Comparison of ENCODE assay signal across 23 mouse cellular contexts in the genomic region with DNA sequence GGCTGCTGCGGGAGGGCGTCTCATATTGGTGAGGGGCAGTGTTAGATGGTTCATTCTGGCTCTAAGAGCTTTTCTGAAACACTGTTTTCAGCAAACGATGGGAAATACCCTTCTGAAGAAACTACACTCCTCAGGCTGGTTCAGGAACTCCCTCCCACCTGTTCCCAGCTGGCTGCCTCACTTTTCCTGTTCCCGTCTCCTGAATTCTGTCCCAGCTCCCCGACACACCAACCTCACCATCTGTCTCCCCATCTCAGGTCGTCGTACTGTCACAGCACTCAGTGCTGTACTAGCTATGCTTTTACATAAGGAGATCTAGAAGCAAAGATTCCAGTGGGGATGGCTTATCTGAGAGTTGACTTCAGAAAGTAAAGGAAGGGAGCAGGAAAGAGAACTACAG.
DNase-seq lines count a peak whose midpoint lies in the region; ATAC-seq lines count a peak whose summit lies in the region.
"Had no signal": no experiment of that assay in that cellular context is flagged by ENCODE, and none has a peak within 500 bp of the region (broad histone marks: within the 10 kb centered on the region; RNA-seq: fewer than 3 reads in every experiment).

No protein-coding gene starts in this region.

- ATAC-seq in frontal cortex, adult (ENCODE audit: low TSS enrichment): peak; percentile 98
- ATAC-seq: activated CD4-positive, CD25-positive, alpha-beta regulatory T cell, adult 4 months; forebrain, embryonic 13.5 days; intestine, embryonic 16.5 days; lung, postnatal 0 days had no signal

- DNase-seq in frontal cortex, postnatal 10 days (ENCODE audit: low spot score in 2 of 2): no peak
- DNase-seq in left cerebral cortex, adult 11 months (ENCODE audit: low spot score): peak; percentile 24
- DNase-seq in left cerebral cortex, postnatal 10 days (ENCODE audit: extremely low spot score in 1 of 2, low spot score in 2 of 2): no peak
- peak; percentile 86 for DNase-seq in brain, adult 2 months (ENCODE audit: low read depth, low spot score)
- DNase-seq in left cerebral cortex, postnatal 14 days (ENCODE audit: low spot score in 2 of 2): peak; percentile 17 to 26
- DNase-seq in testis, postnatal 14 days (ENCODE audit: low spot score): no peak
- no peak for DNase-seq in embryo, embryonic 9.5 days (ENCODE audit: extremely low spot score)
- DNase-seq: adrenal gland, adult 2 months; adrenal gland, postnatal 36 days; cerebellum, postnatal 14 days; gastrocnemius, postnatal 10 days; heart, postnatal 36 days; kidney, adult 8-10 months; kidney, postnatal 10 days; liver, embryonic 13.5 days; lung, adult 18-20 months; lung, postnatal 4 days; thymus, postnatal 14 days had no signal

- intact Hi-C loops in left cerebral cortex, postnatal 10 days (cut with DNase I): no loop called here
- intact Hi-C loops in left cerebral cortex, postnatal 14 days (cut with DNase I): no loop called here

Comparison
In these comparisons a context has a peak if more than half of its experiments do, and no peak if none do; other contexts are left out.
1. DNase-seq: peak in left cerebral cortex, adult 11 months (single experiment), brain, adult 2 months (single experiment) and left cerebral cortex, postnatal 14 days (2 of 2); none in frontal cortex, postnatal 10 days (0 of 2), left cerebral cortex, postnatal 10 days (0 of 2), testis, postnatal 14 days (single experiment) and embryo, embryonic 9.5 days (single experiment).